Mouse (Mus musculus): ENCODE measurements around the gene Kank1.

Kank1 gene

GRCm38 (mm10) chr19:25310989-25311388, 74.2 kb downstream of the Kank1 start:
- no peak for DNase-seq (ENCODE audit: low spot score)

GRCm38 (mm10) chr19:25311626-25312025, 74.9 kb downstream of the Kank1 start:
- DNase-seq (ENCODE audit: low spot score): no peak

- no peak for DNase-seq (ENCODE audit: low spot score)
Observed at GRCm38 (mm10) chr19:25315458-25315889, 78.7 kb downstream of the Kank1 start.

GRCm38 (mm10) chr19:25315993-25316392, 79.2 kb downstream of the Kank1 start:
- DNase-seq (ENCODE audit: low spot score): no peak

- no peak for DNase-seq (ENCODE audit: low spot score)
Observed at GRCm38 (mm10) chr19:25324265-25324664, 87.5 kb downstream of the Kank1 start.

GRCm38 (mm10) chr19:25325113-25326001, 88.6 kb downstream of the Kank1 start:
- DNase-seq (ENCODE audit: low spot score): no peak

- DNase-seq (ENCODE audit: low spot score): no peak
Observed at GRCm38 (mm10) chr19:25326002-25326300, 89.2 kb downstream of the Kank1 start.

GRCm38 (mm10) chr19:25327633-25328032, 90.9 kb downstream of the Kank1 start:
- DNase-seq (ENCODE audit: low spot score): no peak

GRCm38 (mm10) chr19:25334360-25334759, 97.6 kb downstream of the Kank1 start:
- peak; percentile 41 for DNase-seq (ENCODE audit: low spot score)

GRCm38 (mm10) chr19:25336731-25337130, 100.0 kb downstream of the Kank1 start:
- no peak for DNase-seq (ENCODE audit: low spot score)

- DNase-seq (ENCODE audit: low spot score): no peak
Observed at GRCm38 (mm10) chr19:25340630-25341620, 104.2 kb downstream of the Kank1 start.

GRCm38 (mm10) chr19:25342026-25342425, 105.3 kb downstream of the Kank1 start:
- no peak for DNase-seq (ENCODE audit: low spot score)

GRCm38 (mm10) chr19:25343657-25344322, 107.0 kb downstream of the Kank1 start:
- no peak for DNase-seq (ENCODE audit: low spot score)

GRCm38 (mm10) chr19:25344371-25344770, 107.6 kb downstream of the Kank1 start:
- no peak for DNase-seq (ENCODE audit: low spot score)

GRCm38 (mm10) chr19:25345972-25346371, 109.2 kb downstream of the Kank1 start:
- no peak for DNase-seq (ENCODE audit: low spot score)

- DNase-seq (ENCODE audit: low spot score): no peak
Observed at GRCm38 (mm10) chr19:25347515-25347914, 110.7 kb downstream of the Kank1 start.

- no peak for DNase-seq (ENCODE audit: low spot score)
Observed at GRCm38 (mm10) chr19:25351257-25351955, 114.6 kb downstream of the Kank1 start.

- no peak for DNase-seq (ENCODE audit: low spot score)
Observed at GRCm38 (mm10) chr19:25357094-25357493, 120.3 kb downstream of the Kank1 start.

- no peak for DNase-seq (ENCODE audit: low spot score)
Observed at GRCm38 (mm10) chr19:25358486-25359120, 121.8 kb downstream of the Kank1 start.

GRCm38 (mm10) chr19:25360571-25361029, 123.8 kb downstream of the Kank1 start:
- no peak for DNase-seq (ENCODE audit: low spot score)

- no peak for DNase-seq (ENCODE audit: low spot score)
Observed at GRCm38 (mm10) chr19:25361956-25362355, 125.2 kb downstream of the Kank1 start.
